Mouse (Mus musculus): ENCODE data around the gene Mthfd1.
"Not testable (repeated sequence)": the region's sequence is repeated elsewhere in the genome, so short reads cannot be mapped to it uniquely, and the experiment has no call there.

Mthfd1 gene

DNA sequence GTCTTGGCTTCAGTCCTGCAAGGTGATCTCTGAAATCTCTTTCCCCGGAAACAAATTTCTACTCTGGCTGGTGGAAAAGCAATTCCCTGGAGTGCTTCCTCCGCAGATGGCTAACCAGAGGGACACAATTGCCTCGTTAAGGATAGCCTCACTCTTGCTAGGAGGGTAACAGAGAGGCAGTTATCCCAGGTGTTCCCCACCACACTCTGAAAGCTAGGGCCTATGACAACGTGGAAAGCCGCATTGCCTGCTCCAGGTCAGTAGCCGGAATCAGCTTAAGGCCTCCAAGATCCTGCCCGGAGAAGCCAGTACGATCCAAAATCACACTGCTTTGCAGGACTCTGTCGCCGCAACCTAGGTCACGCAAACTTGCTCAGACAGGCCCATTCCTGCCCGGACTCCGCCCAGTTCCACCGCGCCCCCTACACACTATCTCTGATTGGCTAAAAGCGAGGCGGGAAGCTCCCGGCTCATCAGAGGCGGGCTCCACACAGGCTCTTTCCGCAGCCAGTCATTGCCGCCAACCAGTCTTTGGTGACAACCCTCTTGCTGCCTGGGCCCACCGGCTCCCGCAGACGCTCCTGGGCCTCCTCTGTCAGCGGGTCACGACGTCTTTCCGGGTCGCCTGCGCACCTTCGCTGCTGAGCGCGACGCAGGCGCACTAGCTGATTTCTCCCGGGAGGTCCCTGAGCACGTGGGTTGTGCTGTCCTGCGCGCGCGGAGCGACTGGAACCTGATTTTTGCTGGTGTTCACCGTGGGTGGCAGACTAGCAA, at the start of gene Mthfd1:
TSS of gene Mthfd1 (plus strand) at position 574 of the 774 bp plus-strand sequence.
- DNase-seq (ENCODE audit: inconsistent age in 2 of 2, low spot score in 1 of 2) = peak; percentile 97

DNA sequence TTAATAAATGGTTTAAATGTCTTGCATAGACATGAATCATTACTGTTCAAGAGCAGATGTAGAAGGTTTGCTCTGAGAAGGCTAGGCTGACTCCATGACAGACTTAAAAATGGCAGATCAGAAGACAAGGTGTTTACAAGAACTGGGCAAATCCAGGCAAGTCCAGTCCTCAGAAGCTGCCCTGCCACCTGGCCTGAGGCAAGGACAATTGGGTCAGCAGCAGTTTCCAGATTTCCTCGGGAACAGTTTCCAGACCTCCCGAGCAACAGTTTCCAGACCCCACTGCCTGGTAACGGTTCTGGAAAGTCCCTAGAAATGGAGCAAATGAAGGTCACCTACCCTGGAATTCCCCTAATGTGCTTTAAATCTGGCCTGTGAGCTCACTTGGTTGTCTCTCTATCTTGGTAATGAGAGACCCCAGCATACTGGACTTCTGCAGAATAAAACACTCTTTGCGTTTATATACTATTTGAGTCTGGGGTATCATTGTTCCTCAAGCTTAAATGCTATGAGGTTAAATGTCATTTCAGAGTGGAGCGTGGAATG, 45.6 kb upstream of the Mthfd1 start:
- no peak for DNase-seq (ENCODE audit: inconsistent age in 2 of 2, low spot score in 1 of 2)

DNA sequence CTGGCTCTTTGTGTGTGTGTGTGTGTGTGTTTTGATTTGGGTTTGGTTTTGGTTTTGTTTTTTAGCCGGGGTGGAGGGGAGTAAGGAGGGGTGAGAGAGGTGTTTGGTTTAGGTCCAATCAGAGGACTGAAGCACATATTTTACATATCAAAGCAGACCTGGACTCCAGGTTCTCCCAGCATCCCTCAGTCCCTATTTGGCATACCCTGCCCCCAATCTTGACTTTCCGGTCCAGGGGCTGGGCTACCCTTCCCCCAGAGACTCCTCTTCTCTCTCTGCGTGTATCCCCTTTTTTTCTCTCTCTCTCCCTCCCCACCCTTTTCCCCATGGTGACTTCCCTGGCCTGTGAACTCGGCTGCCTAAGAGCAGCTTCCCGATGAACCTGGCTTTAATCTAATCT, 40.0 kb upstream of the Mthfd1 start:
- DNase-seq (ENCODE audit: inconsistent age in 2 of 2, low spot score in 1 of 2) = no peak

DNA sequence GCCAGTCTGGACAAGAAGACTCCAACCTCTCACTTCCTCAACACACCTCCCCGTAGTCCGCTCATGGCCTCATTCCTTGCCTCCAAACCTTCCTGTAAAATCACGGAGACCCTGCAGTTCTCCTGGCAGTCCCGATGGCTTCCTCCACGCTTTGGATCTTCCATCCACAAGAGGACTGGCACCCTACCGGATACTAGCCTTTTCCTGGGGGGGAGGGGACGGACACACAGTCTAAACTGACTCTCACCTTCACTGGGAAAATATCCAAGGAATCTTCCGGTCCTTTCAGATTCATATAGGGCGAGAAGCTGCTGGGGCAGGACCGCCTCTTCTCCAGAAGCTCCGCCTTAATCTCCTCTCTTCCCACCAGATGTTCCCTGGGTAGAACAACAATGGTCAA, 38.4 kb upstream of the Mthfd1 start:
- no peak for DNase-seq (ENCODE audit: inconsistent age in 2 of 2, low spot score in 1 of 2)

DNA sequence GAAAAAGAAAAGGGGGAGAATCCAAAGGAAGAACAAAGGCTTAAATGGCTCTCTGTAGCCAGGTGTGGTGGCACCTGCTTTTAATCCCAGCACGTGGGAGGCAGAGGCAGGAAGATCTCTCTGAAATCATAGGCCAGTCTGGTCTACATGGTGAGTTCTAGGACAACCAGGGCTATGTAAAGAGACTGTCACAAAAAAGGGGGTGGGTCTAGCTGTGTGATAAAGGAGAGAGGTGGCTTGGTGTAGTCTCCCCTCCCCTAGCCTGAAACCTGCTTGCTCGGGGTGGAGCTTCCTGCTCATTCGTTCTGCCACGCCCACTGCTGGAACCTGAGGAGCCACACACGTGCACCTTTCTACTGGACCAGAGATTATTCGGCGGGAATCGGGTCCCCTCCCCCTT, 33.0 kb upstream of the Mthfd1 start:
- not testable (repeated sequence) for DNase-seq (ENCODE audit: inconsistent age in 2 of 2, low spot score in 1 of 2)

DNA sequence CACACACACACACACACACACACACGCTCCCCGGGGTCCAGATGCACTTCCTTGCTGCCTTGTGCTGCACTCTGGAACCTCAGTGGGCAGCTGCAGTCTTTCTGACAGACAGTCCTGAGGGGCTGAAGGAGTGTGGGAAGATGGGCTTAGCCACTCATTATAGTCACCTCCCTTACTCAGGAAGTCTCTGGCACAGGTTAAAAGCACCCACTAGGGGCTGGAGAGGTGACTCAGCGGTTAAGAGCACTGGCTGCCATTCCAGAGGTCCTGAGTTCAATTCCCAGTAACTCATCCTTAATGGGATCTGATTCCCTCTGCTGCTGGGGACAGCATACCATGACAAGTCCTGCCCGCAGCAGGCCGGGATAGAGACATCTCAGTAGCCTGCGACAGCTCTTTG, 24.5 kb upstream of the Mthfd1 start:
- no peak for DNase-seq (ENCODE audit: inconsistent age in 2 of 2, low spot score in 1 of 2)

DNA sequence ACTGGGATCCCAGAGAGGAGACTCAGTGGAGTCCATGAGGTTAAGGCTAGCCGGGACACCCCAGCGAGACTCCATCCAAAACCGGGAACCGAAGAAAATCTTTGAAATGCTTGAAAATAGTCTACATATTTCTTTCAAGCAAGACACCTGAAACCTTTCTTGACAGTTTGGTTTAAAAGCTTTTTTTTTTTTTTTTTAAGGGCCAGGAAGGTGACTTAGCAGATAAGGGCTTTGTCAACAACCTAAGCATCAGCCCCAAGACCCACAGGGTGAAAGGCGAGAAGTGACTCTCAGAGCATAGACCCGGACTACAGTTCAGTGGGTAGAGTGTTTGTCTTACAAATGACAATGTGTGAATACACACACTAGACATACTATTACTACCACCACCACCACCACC, 19.8 kb upstream of the Mthfd1 start:
- DNase-seq (ENCODE audit: inconsistent age in 2 of 2, low spot score in 1 of 2) = no peak

DNA sequence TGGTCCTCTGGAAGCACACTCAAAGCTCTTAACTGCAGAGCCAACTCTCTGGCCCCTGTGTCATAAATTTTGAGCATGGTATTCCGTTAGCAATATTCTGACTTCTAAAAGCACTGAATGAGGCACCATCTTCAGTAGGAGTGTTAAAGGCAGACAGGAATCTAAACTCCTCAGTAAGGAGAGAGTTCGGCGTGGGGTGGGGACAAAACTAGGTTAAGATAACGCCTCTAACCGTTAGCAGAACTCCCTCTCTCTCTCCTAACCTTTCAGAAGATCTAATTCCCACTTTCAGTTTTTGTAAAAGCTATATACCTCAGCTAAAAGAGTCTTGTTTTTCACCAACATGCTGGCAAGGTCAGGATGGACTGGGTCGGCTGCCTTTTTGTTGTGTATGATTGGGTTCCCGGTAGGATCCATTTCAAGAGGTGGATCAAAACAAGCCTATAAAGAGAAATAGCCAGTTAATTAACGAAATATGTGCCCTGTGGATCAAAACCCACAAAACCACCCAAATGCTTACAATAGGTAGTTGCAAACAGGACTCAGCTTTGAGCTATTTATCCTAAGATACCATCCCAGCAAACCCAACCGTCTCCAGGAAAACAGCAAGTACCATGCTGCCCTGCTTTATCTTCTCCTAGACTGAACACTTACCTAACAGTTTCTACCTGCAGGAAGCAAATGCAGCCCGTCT, 15.8 kb upstream of the Mthfd1 start:
- DNase-seq (ENCODE audit: inconsistent age in 2 of 2, low spot score in 1 of 2) = no peak

DNA sequence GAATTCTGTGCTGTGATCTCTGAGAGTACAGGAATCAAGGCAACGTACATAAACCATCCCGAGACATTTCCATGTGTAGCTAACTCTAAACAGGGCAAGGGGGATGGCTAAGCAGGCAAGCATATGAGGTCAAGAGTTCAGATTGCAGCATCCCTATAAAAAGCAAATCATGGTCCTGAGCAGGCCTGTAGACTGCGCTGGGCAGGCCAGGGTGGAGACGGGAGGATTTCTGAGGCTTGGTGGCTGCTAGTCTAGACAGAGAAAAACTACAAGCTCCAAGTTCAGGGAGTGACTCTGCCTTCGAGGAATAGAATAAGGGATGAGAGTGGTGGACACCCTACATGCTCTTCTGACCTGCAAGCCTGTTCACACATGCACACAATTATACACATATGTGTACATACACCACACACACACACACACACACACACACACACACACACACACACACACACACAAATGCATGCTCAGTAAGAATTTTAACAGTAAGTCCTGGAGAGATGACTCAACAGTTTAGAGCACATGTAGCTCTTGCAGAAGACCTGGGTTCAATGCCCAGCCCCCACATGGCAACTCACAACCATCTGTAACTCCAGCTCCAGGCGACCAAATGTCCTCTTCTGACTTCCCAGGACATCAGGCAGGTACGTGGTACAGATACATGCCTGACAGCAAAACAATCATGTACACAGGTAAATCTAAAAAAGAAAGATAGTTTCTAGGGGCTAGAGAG, 15.1 kb upstream of the Mthfd1 start:
- DNase-seq (ENCODE audit: inconsistent age in 2 of 2, low spot score in 1 of 2) = no peak

DNA sequence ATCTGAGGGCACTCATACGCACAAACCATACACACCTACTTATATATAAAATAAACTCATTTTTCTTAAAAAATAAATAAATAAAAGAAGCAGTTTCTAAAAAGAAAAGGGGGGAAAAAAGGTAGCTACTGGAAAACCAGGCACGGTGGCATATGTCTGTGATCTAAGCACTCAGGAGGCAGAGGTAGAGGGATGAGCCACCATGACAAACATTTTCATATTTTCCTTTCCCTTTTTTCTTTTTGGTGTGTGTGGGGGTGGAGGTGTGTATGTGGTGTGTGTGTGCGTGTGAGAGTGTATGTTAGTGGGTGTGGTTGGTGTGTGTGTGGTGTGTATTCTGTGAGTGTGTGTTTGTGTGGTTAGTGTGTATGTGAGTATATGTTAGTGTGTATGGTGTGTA, 14.4 kb upstream of the Mthfd1 start:
- DNase-seq (ENCODE audit: inconsistent age in 2 of 2, low spot score in 1 of 2) = no peak

DNA sequence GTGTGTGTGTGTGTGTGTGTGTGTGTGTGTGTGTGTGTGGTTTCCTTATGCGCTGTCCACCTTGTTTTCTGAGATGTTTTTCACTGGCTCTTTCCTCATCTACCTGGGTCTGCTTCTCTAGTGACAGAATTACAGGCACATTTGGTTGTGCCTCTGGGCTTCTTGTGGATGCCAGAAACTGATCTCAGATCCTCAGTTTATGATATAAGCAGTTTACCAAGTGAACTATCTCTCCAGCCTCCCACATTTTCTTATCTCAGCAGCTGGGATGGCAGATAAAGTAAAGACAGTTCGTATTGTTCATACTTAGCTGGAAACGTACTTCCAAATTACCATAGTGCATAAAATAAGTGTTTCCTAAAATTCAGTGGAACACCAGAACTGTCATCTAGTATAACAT, 14.0 kb upstream of the Mthfd1 start:
- DNase-seq (ENCODE audit: inconsistent age in 2 of 2, low spot score in 1 of 2) = no peak

DNA sequence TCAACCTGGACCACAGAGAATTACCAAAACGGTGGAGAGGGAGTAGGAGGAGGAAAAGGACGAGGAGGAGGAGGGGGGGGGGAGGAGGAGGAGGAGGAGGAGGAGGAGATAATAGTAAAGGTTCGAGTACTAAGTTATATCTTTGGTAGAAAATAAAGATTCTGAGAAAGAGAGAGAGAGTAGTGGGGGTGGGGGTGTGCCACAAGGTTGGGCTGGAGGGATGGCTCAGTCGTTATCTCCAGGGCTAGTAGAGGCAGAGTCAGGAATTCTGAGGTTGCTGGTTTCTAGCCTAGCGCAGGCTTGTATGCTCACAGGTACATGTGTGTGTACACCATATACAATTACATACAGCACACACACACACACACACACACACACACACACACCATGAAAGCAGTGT, 13.3 kb upstream of the Mthfd1 start:
- DNase-seq (ENCODE audit: inconsistent age in 2 of 2, low spot score in 1 of 2) = no peak

DNA sequence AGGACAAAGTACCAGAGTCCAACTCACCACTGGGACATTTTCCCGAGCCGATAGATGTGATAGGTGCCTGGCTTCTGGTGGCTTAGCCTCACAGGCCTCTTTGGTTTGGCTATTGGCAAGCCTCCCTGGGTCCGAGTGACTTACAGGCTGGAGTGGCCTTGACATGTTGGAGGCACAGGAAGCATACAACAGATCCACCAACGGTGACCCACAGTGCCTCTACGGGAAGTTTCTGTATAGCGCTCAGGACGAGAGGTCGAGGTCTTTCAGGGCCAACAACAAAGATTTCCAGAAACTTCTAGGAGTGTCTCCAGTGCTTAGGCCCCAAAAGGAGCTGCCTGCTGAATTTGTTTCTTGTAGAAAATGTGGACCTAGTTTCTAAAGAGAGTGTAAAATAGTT, 10.1 kb upstream of the Mthfd1 start:
- no peak for DNase-seq (ENCODE audit: inconsistent age in 2 of 2, low spot score in 1 of 2)

DNA sequence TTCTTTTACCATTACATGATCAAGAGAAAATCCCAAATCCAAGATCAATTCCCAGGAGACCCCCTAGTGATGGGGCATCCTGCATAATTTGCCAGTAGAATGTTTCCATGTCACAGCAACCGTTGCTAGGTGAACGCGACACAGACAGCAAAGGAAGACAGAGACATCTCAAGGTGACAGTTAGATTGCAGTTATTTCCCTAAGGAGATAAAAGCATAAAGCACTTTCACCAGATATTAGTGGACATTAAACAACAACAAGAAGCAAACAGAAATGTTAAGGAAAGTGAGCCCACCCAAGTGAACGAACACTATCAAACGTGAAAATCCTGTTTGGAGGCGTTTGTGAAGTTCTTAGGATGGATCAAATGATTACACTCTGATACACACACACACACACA, 8.5 kb upstream of the Mthfd1 start, which contains the start of gene Tex21:
TSS of gene Tex21 (minus strand) at position 101 of the 400 bp plus-strand sequence.
- no peak for DNase-seq (ENCODE audit: inconsistent age in 2 of 2, low spot score in 1 of 2)

DNA sequence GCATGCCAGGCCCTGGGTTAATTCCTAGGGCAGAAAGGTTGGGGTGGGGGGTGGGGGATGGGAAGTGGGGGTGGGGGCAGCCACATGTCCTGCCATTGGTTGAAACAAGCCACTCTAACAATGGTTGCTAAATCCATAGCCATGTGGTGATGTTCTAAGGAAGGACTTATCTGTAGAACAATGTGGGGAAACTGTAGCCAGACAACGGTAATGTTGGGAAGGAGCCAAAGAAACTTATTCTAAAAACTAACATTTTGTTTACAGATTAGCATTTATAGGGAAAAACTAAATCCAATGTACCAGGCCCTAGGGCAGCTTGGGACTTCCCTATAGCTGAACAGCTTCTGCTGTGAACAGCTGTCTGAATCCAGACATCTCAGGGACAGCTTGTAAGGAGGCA, 2.0 kb upstream of the Mthfd1 start:
- DNase-seq (ENCODE audit: inconsistent age in 2 of 2, low spot score in 1 of 2) = no peak

DNA sequence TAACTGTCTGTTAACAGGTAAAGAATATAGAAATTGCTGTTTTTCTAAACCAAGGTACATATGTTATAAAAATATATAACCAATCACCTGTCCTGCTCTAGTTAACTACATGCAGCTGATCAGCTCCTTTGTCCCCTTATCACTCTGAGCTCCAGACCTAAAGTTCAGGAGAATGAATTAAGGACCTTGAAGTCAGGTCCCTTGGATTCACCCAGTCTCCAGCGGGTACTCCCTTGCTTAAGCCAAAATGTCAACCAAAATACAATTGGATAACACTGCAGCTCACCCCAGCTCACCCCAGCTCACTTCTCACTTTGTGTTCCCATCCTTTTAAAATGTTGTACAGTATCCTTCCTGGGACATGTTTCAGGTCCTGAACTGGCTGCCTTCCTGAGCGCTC, 1.5 kb upstream of the Mthfd1 start:
- no peak for DNase-seq (ENCODE audit: inconsistent age in 2 of 2, low spot score in 1 of 2)

DNA sequence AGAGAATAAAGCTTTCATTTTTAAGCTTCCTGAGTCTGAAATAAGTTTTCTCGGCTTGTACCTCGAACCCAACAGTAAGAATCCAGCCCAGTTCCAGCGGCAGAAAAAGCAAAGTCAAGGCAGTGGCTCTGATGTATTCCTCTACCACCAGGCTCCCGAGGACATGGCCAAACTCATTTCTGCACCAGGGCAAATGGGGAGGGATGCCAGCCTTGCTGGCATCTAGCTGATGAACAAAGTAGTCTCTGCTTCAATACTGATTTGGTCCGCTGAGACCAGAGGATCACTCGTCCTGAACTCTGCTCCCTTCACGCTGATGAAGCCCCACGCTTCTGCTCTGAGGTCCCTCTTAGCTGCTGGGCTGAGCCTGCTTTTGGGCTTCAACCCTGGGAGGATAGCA, 1.1 kb upstream of the Mthfd1 start:
- DNase-seq (ENCODE audit: inconsistent age in 2 of 2, low spot score in 1 of 2) = no peak

DNA sequence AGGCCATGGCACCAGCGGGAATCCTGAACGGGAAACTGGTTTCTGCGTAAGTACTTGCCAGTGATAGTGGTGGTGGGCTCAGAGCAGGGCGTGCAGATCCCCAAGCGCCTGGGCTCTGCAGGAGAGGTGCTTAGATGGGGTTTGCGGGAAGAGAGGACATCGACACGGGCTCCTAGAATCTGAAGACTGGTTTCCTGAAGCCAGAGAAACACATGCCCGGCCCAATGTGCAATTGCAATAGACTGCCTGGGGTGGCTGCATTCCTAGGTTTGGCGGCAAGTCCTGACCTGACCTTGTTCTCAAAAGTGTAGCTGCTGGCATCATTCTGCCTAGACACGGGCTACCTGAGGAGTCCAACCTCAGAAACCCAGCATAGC, 389 bp downstream of the Mthfd1 start:
- no peak for DNase-seq (ENCODE audit: inconsistent age in 2 of 2, low spot score in 1 of 2)

DNA sequence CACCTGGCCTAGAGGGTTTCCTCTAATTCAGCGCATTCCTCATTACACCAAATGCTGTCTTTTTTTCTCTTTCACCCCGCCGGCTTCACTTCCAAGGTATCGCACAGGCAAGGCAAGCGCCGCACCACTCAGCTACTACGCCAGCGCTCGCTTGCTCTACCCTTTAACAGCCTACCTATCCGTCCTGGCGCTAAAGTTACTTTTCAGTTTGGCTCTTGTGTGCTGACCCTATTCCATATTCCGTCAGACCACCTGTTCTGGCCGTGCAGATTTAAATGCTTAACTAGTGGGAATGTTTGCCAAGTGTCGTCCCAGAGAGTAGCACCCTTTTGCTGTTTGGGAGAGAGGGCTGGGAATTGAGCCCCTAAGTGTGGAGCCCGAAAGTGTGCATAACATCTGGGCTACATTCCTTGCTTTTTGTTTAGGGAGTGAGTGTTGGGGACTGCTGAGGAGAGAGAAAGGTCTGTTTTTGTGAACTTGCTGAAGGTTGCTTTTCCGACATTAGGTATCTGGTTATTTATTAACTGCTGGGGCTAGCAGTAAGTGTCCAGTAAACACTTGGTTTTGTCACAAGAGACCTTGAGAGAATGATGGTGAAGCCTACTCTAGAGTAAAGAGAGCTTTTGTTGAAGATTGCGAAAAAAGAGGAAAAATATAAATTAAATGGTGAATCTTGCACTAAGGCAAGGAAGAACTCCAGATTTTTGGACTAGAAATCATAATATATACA, 1.2 kb downstream of the Mthfd1 start:
- DNase-seq (ENCODE audit: inconsistent age in 2 of 2, low spot score in 1 of 2) = peak; percentile 15 to 57

DNA sequence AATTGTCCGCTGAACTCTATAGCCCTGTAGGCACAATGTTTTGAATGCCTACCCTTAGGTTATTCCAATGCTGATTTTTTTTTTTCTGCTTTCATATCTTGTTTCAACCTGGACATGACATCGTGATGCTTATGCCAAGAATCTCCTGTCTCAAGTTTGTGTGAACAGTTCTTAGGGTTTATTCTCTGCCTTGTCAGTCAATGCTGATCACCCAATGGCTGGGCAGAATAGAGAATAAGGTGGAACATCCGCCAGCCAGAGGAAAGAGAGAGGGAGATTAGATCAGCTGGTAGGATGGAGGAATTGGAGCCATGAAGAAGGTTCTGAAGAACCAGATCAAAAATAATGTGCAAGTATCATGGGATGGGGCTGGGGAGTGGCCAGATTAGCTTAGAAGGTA, 5.6 kb downstream of the Mthfd1 start:
- DNase-seq (ENCODE audit: inconsistent age in 2 of 2, low spot score in 1 of 2) = no peak

DNA sequence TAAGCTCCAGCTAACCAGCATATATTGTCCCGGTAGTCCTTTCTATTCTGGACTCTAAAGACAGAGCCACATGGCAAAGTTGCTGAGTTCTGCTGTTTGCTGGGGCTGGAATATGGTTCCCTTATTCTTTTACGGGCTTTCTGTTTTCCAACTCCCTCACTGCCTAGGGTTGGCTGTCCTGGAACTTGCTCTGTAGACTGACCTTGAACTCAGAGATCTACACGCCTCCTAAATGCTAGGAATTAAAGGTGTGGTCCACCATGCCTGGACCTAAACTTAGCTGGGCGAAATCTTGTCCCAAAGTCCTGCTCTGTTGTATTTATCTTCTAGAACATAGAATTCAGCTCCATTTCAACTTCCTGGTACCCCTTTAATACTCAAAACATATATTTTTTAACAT, 6.5 kb downstream of the Mthfd1 start:
- no peak for DNase-seq (ENCODE audit: inconsistent age in 2 of 2, low spot score in 1 of 2)

Data from adrenal gland, adult (tissue).